Mouse (Mus musculus): ENCODE measurements around the gene Pou5f1.
A peak's percentile ranks its signal among the peaks of the same experiment; 100 is the strongest.
"Not testable (repeated sequence)": the region's sequence is repeated elsewhere in the genome, so short reads cannot be mapped to it uniquely, and the experiment has no call there.

The Pou5f1 gene

GRCm38 (mm10) chr17:35505776-35506175 is at the start of gene Pou5f1:
Pou5f1 (plus strand) TSS chr17:35506018.
- no peak for DNase-seq

GRCm38 (mm10) chr17:35458247-35458646 is 47.6 kb upstream of the Pou5f1 start:
- not testable (repeated sequence) for DNase-seq

GRCm38 (mm10) chr17:35460513-35461341 is 45.1 kb upstream of the Pou5f1 start:
- DNase-seq = not testable (repeated sequence)

- DNase-seq = peak; percentile 45
Measured at GRCm38 (mm10) chr17:35465651-35466050, 40.2 kb upstream of the Pou5f1 start.

GRCm38 (mm10) chr17:35468936-35469335 is 36.9 kb upstream of the Pou5f1 start:
- DNase-seq = not testable (repeated sequence)

GRCm38 (mm10) chr17:35469842-35470751 is 35.7 kb upstream of the Pou5f1 start, which contains the start of gene H2-Q10:
H2-Q10 (plus strand) TSS chr17:35470089.
- peak; percentile 61 for DNase-seq

GRCm38 (mm10) chr17:35484066-35484465 is 21.8 kb upstream of the Pou5f1 start:
- DNase-seq = peak; percentile 61

- peak; percentile 13 for DNase-seq
Measured at GRCm38 (mm10) chr17:35485702-35486101, 20.1 kb upstream of the Pou5f1 start.

- DNase-seq = no peak
Measured at GRCm38 (mm10) chr17:35486726-35487125, 19.1 kb upstream of the Pou5f1 start.

- no peak for DNase-seq
Measured at GRCm38 (mm10) chr17:35488041-35488440, 17.8 kb upstream of the Pou5f1 start.

GRCm38 (mm10) chr17:35490320-35490719 is 15.5 kb upstream of the Pou5f1 start:
- DNase-seq = no peak

- no peak for DNase-seq
Measured at GRCm38 (mm10) chr17:35497124-35497523, 8.7 kb upstream of the Pou5f1 start.

- DNase-seq = no peak
Measured at GRCm38 (mm10) chr17:35502226-35502625, 3.6 kb upstream of the Pou5f1 start.

- no peak for DNase-seq
Measured at GRCm38 (mm10) chr17:35502762-35503161, 3.1 kb upstream of the Pou5f1 start.

GRCm38 (mm10) chr17:35503849-35504248 is 2.0 kb upstream of the Pou5f1 start:
- DNase-seq = no peak

- no peak for DNase-seq
Measured at GRCm38 (mm10) chr17:35504628-35505481, 963 bp upstream of the Pou5f1 start.

GRCm38 (mm10) chr17:35506881-35507280 is 1.1 kb downstream of the Pou5f1 start:
- no peak for DNase-seq

- DNase-seq = no peak
Measured at GRCm38 (mm10) chr17:35507556-35508260, 1.9 kb downstream of the Pou5f1 start.

- not testable (repeated sequence) for DNase-seq
Measured at GRCm38 (mm10) chr17:35508279-35508678, 2.5 kb downstream of the Pou5f1 start.

- peak; percentile 41 for DNase-seq
Measured at GRCm38 (mm10) chr17:35509284-35509683, 3.5 kb downstream of the Pou5f1 start.

GRCm38 (mm10) chr17:35512916-35513626 is 7.3 kb downstream of the Pou5f1 start:
- no peak for DNase-seq

Measured in liver (tissue).